Mouse (Mus musculus): ENCODE measurements around the gene Sbno2. TPM values are rescaled to one million over a fixed set of nuclear protein-coding genes. Genes with fewer than 3 reads are reported as not detected.

Gene Sbno2
- polyA plus RNA-seq, 1 experiment from 2014 or later: 5.6 TPM

- peak; percentile 70 for ATAC-seq (replicated peaks; ENCODE audit: insufficient number of reproducible peaks, low FRiP score, low TSS enrichment, low read depth)
- H3K4me2 ChIP-seq (ENCODE audit: low read depth, low read length): peak overlapping the region; percentile 99
- H3K4me3 ChIP-seq (ENCODE audit: low read depth, low read length): peak overlapping the region; percentile 100
- peaks cover 13% of the 10 kb centered on the region for H3K4me1 ChIP-seq (ENCODE audit: control insufficient read depth, insufficient read depth, low read length)
- no peaks in the 10 kb centered on the region for H3K27me3 ChIP-seq (ENCODE audit: control insufficient read depth, insufficient read depth, low read length)
- DNase-seq (ENCODE audit: low spot score): peak; percentile 99
- WGBS: under 1% methylated on average over 88 of the region's 88 CpGs
- H3K27ac ChIP-seq (replicated peaks; ENCODE audit: low read depth, low read length): peak overlapping the region; percentile 99
- H3K9ac ChIP-seq (replicated peaks; ENCODE audit: low read length): peak overlapping the region; percentile 100
- no peaks in the 10 kb centered on the region for H3K9me3 ChIP-seq (replicated peaks; ENCODE audit: control insufficient read depth, low read length)
- H3K36me3 ChIP-seq (replicated peaks; ENCODE audit: control insufficient read depth, insufficient read depth, low read depth, low read length): peaks cover 34% of the 10 kb centered on the region
Observed at GRCm38 (mm10) chr10:80149291-80150225, 44.2 kb upstream of the Sbno2 start.

DNA sequence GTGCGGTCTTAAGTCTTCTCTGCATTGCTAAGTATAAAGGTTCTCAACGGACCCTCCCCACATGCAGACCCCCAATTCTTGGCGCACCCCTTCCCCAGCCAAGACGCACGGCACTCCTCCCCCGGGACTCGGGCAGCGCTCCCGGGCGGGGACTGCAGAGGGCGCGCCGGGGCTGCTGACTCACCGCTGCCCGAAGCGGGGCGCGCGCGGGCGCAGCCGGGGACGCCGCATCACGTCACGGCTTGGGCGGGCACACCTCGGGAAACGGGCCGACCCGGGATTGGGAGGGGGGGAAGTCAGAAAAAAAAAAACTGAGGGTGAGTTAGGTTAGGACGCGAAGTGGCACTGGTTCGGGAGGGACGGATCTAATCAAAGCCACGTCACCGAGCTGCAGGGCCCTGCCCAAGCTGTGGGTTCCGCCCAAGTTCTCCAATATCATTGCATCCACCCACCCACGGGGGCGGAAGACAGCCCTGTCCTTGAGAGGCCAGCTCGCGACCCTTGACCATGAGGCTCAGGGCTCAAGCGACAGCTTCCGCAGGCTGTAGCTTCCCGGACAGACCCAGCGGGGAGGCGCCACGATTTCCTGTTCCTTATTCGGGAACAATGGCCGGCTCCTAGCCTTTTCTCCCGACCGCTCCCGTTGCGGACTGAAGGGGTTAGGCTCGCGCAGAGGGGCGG lies 43.4 kb upstream of the Sbno2 start:
- Histone ChIP-seq H3K9me3 (replicated peaks; ENCODE audit: control insufficient read depth, low read length) (no peaks in the 10 kb centered on the region), H3K9ac (replicated peaks; ENCODE audit: low read length) (peak overlapping the region; percentile 98), H3K4me3 (ENCODE audit: low read depth, low read length) (peak overlapping the region; percentile 100), H3K27me3 (ENCODE audit: control insufficient read depth, insufficient read depth, low read length) (no peaks in the 10 kb centered on the region), H3K4me1 (ENCODE audit: control insufficient read depth, insufficient read depth, low read length) (peaks cover 8% of the 10 kb centered on the region), H3K27ac (replicated peaks; ENCODE audit: low read depth, low read length) (peak overlapping the region; percentile 99), H3K4me2 (ENCODE audit: low read depth, low read length) (peak overlapping the region; percentile 99), H3K36me3 (replicated peaks; ENCODE audit: control insufficient read depth, insufficient read depth, low read depth, low read length) (peaks cover 26% of the 10 kb centered on the region)
- peak; percentile 11 for ATAC-seq (replicated peaks; ENCODE audit: insufficient number of reproducible peaks, low FRiP score, low TSS enrichment, low read depth)
- peak; percentile 94 for DNase-seq (ENCODE audit: low spot score)
- WGBS: under 1% methylated on average over 55 of the region's 57 CpGs

- H3K4me1 ChIP-seq (ENCODE audit: control insufficient read depth, insufficient read depth, low read length): peaks cover 6% of the 10 kb centered on the region
- H3K36me3 ChIP-seq (replicated peaks; ENCODE audit: control insufficient read depth, insufficient read depth, low read depth, low read length): peaks cover 23% of the 10 kb centered on the region
- peak within 1 kb of the TSS; percentile 99 for H3K27ac ChIP-seq (replicated peaks; ENCODE audit: low read depth, low read length)
- peak within 1 kb of the TSS; percentile 98 for H3K9ac ChIP-seq (replicated peaks; ENCODE audit: low read length)
- no peaks in the 10 kb centered on the region for H3K27me3 ChIP-seq (ENCODE audit: control insufficient read depth, insufficient read depth, low read length)
- peak within 1 kb of the TSS; percentile 100 for H3K4me3 ChIP-seq (ENCODE audit: low read depth, low read length)
- H3K4me2 ChIP-seq (ENCODE audit: low read depth, low read length): peak within 1 kb of the TSS; percentile 99
- under 1% methylated on average over 32 of the region's 42 CpGs for WGBS
- peak; percentile 77 for DNase-seq (ENCODE audit: low spot score)
- ATAC-seq (replicated peaks; ENCODE audit: insufficient number of reproducible peaks, low FRiP score, low TSS enrichment, low read depth): peak; percentile 39
- no peaks in the 10 kb centered on the region for H3K9me3 ChIP-seq (replicated peaks; ENCODE audit: control insufficient read depth, low read length)
Observed at GRCm38 (mm10) chr10:80147719-80148601, 42.6 kb upstream of the Sbno2 start, which contains the start of gene Midn. Midn (plus strand) TSS chr10:80148272.

DNA sequence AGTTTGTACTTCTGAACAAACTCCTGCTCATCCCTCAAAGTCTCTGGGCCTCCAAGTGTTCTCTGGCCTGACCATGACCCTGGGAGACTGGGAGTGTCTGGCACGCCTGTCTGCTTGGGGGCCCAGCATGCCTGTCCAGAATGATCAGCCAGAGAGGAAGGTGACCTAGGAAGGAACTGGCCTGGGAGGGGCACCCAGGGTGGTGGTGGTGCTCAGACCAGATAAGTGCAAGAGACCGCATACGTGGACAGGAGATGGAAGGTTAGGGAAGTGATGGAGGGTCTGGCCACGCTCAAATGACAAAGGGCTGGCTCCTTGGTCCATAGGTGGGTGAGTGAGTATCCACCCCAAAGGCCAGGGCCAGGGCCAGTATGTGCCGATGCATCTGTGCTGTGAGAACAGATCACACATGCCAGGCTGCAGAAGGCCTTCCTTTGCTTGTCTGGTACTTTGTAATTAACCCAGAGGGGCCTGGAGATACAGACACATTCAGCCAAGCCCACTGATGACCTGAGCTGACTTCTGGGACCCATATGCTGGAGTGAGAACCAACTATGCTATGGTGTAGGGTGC lies 41.9 kb upstream of the Sbno2 start:
- 84% methylated on average over 5 of the region's 5 CpGs for WGBS
- H3K9ac ChIP-seq (replicated peaks; ENCODE audit: low read length): no peak overlapping the region; the same call in 1 of the 2 replicates
- no peak overlapping the region for H3K4me2 ChIP-seq (ENCODE audit: low read depth, low read length)
- H3K27ac ChIP-seq (replicated peaks; ENCODE audit: low read depth, low read length): peak overlapping the region; percentile 99; the same call in 1 of the 2 replicates
- DNase-seq (ENCODE audit: low spot score) (no peak), ATAC-seq (replicated peaks; ENCODE audit: insufficient number of reproducible peaks, low FRiP score, low TSS enrichment, low read depth) (no peak)
- no peaks in the 10 kb centered on the region; the same call in 1 of the 2 replicates for H3K4me1 ChIP-seq (ENCODE audit: control insufficient read depth, insufficient read depth, low read length)
- peak overlapping the region; percentile 100; the same call in 1 of the 2 replicates for H3K4me3 ChIP-seq (ENCODE audit: low read depth, low read length)
- no peaks in the 10 kb centered on the region for H3K27me3 ChIP-seq (ENCODE audit: control insufficient read depth, insufficient read depth, low read length)
- H3K9me3 ChIP-seq (replicated peaks; ENCODE audit: control insufficient read depth, low read length): no peaks in the 10 kb centered on the region
- peaks cover 17% of the 10 kb centered on the region for H3K36me3 ChIP-seq (replicated peaks; ENCODE audit: control insufficient read depth, insufficient read depth, low read depth, low read length)

DNA sequence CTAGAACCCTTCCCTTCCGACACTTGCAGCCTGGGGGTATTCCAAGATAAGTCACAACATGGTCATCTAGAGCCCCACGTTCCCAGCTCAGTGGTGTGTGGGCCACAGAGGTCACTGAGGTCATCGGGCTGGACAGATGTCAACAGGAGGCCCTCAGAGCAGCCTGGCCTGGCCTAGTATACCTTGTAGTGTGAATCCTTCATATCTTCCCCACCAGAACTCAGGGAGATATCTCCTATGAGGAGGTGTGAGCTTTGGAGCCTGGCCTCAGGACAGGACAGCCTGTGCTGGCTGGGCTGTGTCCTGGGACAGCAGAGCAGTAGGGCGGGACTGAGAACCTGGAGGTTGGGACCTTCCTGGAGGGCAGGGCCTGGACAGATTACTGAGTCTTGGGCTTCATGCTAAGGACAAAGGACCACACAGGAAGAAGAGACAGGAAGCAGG lies 41.2 kb upstream of the Sbno2 start:
- Histone ChIP-seq H3K36me3 (replicated peaks; ENCODE audit: control insufficient read depth, insufficient read depth, low read depth, low read length) (peaks cover 16% of the 10 kb centered on the region), H3K9me3 (replicated peaks; ENCODE audit: control insufficient read depth, low read length) (no peaks in the 10 kb centered on the region), H3K9ac (replicated peaks; ENCODE audit: low read length) (no peak overlapping the region; the same call in 1 of the 2 replicates), H3K27me3 (ENCODE audit: control insufficient read depth, insufficient read depth, low read length) (no peaks in the 10 kb centered on the region), H3K4me1 (ENCODE audit: control insufficient read depth, insufficient read depth, low read length) (no peaks in the 10 kb centered on the region; the same call in 1 of the 2 replicates), H3K4me3 (ENCODE audit: low read depth, low read length) (no peak overlapping the region), H3K27ac (replicated peaks; ENCODE audit: low read depth, low read length) (no peak overlapping the region), H3K4me2 (ENCODE audit: low read depth, low read length) (no peak overlapping the region)
- WGBS: 60% methylated on average over 4 of the region's 4 CpGs
- no peak for DNase-seq (ENCODE audit: low spot score)
- ATAC-seq (replicated peaks; ENCODE audit: insufficient number of reproducible peaks, low FRiP score, low TSS enrichment, low read depth): no peak

GRCm38 (mm10) chr10:80145896-80146295 lies 40.5 kb upstream of the Sbno2 start:
- H3K4me2 ChIP-seq (ENCODE audit: low read depth, low read length): no peak overlapping the region
- H3K36me3 ChIP-seq (replicated peaks; ENCODE audit: control insufficient read depth, insufficient read depth, low read depth, low read length): peaks cover 13% of the 10 kb centered on the region
- no peaks in the 10 kb centered on the region; the same call in 1 of the 2 replicates for H3K4me1 ChIP-seq (ENCODE audit: control insufficient read depth, insufficient read depth, low read length)

More at GRCm38 (mm10) chr10:80145896-80146295, 40.5 kb upstream of the Sbno2 start:
- no peak for ATAC-seq (replicated peaks; ENCODE audit: insufficient number of reproducible peaks, low FRiP score, low TSS enrichment, low read depth)
- H3K27me3 ChIP-seq (ENCODE audit: control insufficient read depth, insufficient read depth, low read length): no peaks in the 10 kb centered on the region
- no peak overlapping the region for H3K4me3 ChIP-seq (ENCODE audit: low read depth, low read length)
- no peaks in the 10 kb centered on the region for H3K9me3 ChIP-seq (replicated peaks; ENCODE audit: control insufficient read depth, low read length)
- H3K9ac ChIP-seq (replicated peaks; ENCODE audit: low read length): no peak overlapping the region
- 93% methylated on average over 6 of the region's 6 CpGs for WGBS
- H3K27ac ChIP-seq (replicated peaks; ENCODE audit: low read depth, low read length): no peak overlapping the region
- DNase-seq (ENCODE audit: low spot score): no peak

Measured in embryonic facial prominence, embryonic 11.5 days (tissue).